Mouse (Mus musculus) cerebellum, adult 2 months (tissue): ENCODE measurements at regions not wholly inside any gene's neighbourhood (a gene's known extent, or its start where the extent isn't known, plus 50 kb on each side); places are given as distances from the start of the nearest gene placed in this dataset.

ENCODE experiments used
- CTCF ChIP-seq: fragments of 200-500 bp; IDR thresholded peaks from 2 replicates; pipeline ENCODE4 v1.5.1; 2011; ENCODE audit warnings: low read depth, mild to moderate bottlenecking, control low read depth, low read length, moderate library complexity, borderline replicate concordance; ENCODE audit not compliant: insufficient read depth
- POLR2A ChIP-seq: fragments of 200-500 bp; IDR thresholded peaks from 2 replicates; pipeline ENCODE4 v1.6.1; 2011; ENCODE audit warnings: low read length, control low read depth, borderline replicate concordance; ENCODE audit not compliant: insufficient read depth

DNA sequence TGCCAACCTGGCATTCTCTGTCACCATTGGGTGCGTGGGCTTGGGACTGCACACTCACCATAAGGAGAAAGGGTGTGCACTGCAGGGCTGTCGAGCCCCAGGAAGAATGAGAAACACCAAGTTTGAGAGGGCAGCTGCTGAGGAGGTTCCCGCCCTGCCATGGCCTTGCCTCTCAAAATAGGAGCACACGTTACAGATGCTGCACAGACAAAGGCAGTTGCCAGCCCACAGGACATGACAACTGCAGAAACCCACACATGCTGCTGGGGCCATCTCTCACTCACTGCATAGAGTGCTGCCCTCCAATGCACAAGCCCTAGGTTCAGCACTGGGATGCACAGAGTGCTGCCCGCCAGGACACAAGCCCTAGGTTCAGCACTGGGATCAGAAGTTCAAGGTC is 61.6 kb upstream of the Pias1 start:
- TF ChIP-seq CTCF (no peak), POLR2A (no peak)
